Mouse (Mus musculus) right cerebral cortex, postnatal 4 days (tissue): ENCODE results near the gene Cacng2.

Experiments used
- DNase-seq: peaks from one replicate; pipeline ENCODE4 v3.0.0-alpha.2; 2022

Cacng2 gene

DNA sequence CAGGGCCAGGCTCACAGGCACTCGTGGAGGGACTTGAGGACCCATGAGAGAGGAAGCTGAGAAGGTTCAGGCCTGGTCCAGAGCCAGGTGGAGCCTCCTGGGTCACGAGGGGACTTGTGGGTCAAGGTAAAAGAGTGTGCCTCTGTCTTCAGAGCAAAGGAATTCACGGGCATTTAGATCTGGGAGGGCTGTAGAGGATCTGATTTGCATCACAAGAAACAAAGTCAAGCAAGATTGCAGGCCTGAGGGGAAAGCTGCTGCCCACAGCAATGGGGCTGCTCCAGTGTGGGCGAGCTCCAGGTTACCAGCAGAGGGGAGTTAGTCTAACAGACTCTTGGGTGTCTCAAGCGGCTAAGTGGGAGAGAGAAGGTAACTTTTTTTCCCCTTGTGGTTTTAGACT is 118.4 kb downstream of the Cacng2 start:
- no peak for DNase-seq

- no peak for DNase-seq
Measured at GRCm38 (mm10) chr15:77988541-77988940, 131.3 kb downstream of the Cacng2 start.

GRCm38 (mm10) chr15:77983391-77983790 is 136.4 kb downstream of the Cacng2 start:
- DNase-seq, result no peak

GRCm38 (mm10) chr15:77982195-77982939 is 137.5 kb downstream of the Cacng2 start:
- DNase-seq, result peak; percentile 87

DNA sequence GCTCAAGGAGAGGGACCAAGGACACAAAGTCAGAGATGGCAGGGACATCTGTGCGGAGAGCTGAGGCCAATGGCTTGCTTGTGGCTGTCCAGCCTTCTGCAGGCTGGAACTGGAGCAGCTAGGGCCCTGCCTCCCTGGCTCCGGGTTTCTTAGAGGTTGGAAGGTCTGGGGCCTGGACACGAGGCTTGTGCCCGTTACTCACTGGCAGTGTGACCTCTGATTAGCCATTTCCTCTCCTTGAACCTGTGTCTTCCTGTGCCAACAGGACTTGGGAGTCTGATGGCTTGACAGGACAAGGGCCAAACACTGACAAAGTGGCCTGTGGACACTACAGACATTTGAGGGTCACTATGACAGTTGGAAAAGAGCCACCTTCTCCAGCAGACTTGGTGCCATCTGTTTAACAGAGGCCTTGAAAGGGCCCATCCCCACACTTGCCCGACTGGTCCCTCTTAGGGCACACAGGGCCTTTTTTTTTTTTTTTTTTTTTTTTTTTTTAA is 138.6 kb downstream of the Cacng2 start:
- no peak for DNase-seq

- DNase-seq, result no peak
Measured at GRCm38 (mm10) chr15:77979427-77979865, 140.4 kb downstream of the Cacng2 start.

- no peak for DNase-seq
Measured at GRCm38 (mm10) chr15:77977663-77978062, 142.2 kb downstream of the Cacng2 start.

DNA sequence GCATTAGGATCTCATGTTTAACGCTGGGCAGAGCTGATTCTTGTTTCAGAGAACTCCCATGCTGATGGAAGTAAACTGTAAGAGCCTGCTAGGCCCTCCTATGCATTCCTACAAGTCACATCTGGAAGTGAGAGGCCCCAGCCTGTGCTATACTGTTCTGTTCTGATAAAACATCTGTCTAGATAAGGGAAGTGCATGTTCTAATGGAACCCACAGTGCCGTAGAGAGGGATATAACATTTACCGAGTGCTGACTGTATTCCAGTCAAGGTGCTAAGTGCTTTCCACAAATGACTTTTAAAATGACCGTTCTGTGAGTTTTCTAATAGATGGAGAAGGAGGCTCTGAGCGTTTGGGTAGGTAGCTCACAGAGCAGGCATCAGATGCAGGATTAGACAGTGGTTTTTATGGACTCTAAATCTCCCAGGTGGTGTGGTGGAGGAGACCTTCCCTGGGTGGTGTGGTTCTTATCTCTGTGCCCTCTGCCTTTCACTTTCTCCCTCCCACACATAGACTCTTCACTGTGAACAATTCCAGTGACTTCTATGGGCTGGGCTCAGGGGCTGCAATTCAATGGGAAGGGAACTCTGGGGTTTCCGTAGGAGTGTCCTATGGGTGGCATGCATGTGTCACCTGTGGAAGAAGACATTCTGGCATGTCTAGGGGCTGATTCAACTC is 145.5 kb downstream of the Cacng2 start:
- no peak for DNase-seq

- DNase-seq, result peak; percentile 98
Measured at GRCm38 (mm10) chr15:77970470-77971292, 149.1 kb downstream of the Cacng2 start, which contains the start of gene Eif3d. TSS of gene Eif3d (minus strand) at chr15:77970813.

DNA sequence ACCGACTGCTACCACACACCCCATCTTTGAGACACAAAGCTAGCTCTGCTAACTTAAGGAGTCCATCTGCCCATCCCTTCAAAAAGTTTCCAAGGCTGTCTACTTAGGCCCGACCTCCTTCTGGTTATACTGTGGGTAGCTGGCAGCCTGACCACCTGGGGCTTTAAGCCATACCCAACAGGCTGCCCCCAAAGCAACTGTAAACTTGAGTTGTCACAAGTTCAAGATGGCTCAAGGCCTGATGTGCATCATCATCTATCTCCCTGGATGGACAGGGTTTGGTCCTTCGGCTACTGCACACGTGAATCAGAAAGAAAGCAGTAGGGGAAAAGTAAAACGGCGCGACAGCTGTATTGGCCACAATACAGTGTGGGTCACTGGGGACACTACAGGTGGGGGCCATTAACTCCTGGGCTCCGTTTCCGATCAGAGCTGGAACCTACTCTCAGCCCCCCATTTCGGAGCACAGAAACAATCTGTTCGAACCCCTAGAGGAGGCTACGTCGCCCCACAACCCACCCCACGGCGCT is 149.8 kb downstream of the Cacng2 start:
- no peak for DNase-seq

DNA sequence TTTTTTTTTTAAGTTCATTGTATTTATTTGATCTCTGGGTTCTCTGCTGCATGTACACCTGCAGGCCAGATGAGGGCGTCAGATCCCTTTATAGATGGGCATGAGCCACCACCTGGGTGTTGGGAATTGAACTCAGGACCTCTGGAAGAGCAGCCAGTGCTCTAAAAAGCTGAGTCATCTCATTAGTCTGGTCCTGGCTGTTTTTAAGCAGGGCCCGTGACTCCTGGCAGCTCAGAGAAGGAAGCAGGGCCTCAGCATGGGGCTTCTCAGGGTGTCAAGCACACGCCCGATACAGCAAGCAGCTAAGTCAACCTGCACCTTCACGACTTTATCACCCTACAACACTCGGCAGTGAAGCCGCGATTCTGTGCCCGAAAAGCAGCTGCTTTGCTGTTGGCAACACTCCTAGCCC is 154.7 kb downstream of the Cacng2 start:
- no peak for DNase-seq

DNA sequence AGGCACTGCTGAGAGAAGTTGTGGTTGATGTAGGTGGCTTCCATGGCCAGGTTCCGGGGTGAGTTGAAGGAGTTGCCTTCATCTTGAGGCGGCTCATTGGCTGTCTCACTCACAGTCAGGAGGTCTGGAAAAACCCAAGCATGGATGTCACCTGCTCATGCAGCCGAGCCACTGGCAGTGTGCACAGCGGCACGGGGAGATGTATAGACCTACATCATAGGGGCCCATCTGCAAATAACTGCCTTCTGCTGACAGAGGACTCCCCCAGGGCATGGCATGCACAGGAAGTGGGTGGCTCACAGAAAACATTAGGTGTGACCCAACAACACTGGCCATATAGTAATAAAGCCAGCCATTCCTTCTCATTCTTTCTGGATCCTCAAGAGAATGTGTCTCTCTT is 157.4 kb downstream of the Cacng2 start:
- DNase-seq, result no peak

- no peak for DNase-seq
Measured at GRCm38 (mm10) chr15:77960693-77961092, 159.1 kb downstream of the Cacng2 start.

DNA sequence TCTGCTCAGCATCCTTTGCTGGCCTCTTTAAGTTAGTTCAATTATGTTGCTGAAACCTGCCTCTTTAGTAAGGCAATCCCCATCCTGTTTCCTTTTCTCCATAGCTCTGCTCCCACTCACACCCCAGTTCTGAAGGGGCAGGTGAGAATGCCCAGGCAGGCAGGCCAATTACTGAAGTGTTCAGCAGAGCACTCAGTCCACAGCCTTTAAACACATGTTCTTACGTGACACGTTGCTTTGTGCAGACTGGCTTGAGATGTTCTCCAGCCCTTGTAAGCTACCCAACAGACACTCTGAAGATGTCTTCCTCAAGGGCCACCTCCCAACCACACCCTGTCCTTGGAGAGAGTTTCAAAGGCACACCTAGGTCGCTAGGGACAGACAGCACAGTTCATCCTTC is 161.8 kb downstream of the Cacng2 start:
- DNase-seq, result no peak

DNA sequence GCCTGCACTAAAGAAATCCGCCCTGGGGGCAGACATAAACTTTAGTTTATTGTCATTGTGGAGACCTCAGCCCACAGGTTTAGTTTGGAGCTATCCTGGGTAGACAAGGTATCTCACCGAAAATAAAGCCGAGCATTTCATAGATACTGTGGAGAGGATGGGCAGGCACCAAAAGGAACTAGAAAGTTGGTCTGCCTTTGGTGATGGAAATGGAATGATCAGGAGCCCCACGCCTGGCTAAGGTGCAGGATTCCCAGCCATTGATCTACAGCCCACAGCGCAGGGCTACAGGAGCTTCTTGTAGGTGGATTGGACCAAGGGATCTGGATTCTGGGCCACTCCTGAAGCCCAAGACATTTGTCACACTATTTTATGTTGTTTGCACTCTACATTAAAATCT is 162.2 kb downstream of the Cacng2 start:
- DNase-seq, result no peak

DNA sequence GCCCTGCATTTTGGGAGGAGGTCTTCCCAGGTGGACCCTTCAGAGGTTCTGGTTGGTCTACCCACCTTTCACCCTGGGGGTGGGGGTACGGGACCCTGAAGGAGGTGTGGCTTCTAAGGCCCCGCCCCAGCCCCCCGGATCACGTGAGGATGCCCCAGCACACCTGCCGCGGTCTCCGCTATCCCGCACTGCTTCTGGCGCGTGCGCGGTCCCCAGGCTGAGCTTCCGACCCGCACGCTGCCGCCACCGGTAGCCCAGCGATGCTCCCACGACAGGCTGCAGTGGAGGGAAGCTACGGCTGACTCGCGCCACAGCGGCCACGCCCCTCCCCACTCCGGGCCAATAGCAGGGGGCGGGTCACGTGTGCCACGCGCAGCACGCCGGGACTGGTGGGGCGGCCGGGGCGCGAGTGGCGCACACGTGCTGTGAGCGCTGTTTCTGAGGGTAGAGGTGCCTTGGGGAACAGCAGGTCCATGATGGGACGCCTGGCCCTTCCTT is 163.4 kb downstream of the Cacng2 start, which contains the start of gene Foxred2:
TSS of gene Foxred2 (minus strand) at position 319 of the 498 bp plus-strand sequence.
- DNase-seq, result peak; percentile 91

DNA sequence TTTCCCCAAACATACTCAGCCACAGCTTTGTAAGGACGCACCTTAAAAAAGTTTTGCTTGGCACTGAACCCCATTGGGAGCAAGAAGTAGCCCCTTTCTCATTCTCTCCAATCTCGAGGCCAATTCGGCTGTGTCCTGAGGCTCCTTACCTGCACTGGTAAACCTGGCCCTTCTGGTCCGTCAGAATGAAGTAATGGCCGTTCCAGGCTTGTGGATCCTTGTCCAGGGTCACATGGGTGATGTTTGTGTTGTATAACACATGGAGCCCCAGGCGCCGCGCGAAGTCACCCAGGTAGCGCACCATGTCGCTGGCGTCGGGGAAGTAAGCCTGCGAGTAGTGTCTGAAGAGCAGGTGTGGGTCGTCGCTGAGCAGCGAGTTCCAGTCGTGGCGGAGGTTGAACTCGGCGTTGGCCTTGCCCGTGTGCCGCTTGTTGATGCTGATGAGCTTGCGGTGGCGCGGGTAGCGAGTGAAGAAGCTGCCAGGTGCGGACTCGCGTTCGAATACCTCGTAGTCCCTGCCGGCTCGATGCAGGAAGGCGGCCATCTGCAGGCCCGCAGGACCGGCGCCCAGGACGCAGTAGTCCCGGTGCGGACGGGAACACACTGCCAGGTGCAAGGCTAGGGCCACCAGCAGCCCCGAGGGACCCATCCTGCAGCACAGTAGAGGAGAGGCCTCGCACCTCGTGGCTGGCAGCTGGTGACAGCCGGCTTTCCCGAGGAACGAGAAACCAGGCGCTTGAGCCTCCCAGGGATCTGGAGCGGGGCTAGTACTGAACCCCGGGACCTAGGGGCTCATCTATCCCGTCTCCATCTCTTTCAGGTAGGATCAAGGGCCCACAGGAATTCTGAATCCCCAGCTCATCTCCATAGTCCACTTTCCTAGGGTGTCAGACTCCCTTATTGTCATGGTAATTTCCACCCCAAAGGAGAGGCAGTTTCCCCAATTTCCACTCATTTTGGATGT is 164.1 kb downstream of the Cacng2 start:
- peak; percentile 41 for DNase-seq

GRCm38 (mm10) chr15:77954362-77954761 is 165.5 kb downstream of the Cacng2 start:
- no peak for DNase-seq

- no peak for DNase-seq
Measured at GRCm38 (mm10) chr15:77952921-77953320, 166.9 kb downstream of the Cacng2 start.

DNA sequence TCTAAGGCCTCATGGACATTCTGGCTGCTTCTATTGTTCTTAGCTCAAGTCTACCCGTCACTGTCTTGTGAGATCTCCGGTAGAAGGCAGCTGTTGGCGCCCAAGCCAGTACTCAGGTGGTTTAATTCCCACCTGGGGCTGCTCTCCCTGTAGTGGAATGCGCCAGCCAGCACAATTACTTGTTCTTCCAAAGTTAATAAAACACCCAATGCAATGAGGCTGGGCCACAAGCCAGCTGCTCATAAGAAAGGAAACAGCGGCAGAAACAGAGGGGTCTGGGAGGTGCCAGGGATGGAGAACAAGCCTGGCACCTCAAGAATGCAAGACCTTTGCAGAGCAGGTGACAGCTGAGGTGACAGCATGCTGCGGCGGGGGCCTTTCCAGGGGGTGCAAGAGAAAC is 170.8 kb downstream of the Cacng2 start:
- DNase-seq, result no peak

GRCm38 (mm10) chr15:77945711-77946110 is 174.1 kb downstream of the Cacng2 start:
- DNase-seq, result no peak
